Mouse (Mus musculus): ENCODE measurements around the gene Gapvd1. TPM values are rescaled to one million over a fixed set of nuclear protein-coding genes. Genes with fewer than 3 reads are reported as not detected.

Gene Gapvd1
- 97.3 TPM for polyA plus RNA-seq (2017; shearing (Covaris generic))

GRCm38 (mm10) chr2:34754551-34755358 lies at the start of gene Gapvd1:
Gene Gapvd1, minus strand, starts transcription at chr2:34755232.

GRCm38 (mm10) chr2:34799357-34800256 lies 44.6 kb upstream of the Gapvd1 start, which contains the start of gene Rabepk:
Gene Rabepk, minus strand, starts transcription at chr2:34799912.

GRCm38 (mm10) chr2:34771368-34772226 lies 16.6 kb upstream of the Gapvd1 start, which contains the start of gene Hspa5:
Gene Hspa5, plus strand, starts transcription at chr2:34771970.

Other genes with a start within 250 kb of the Gapvd1 start
- gene Hspa5, start 16.7 kb upstream of the Gapvd1 start, polyA plus RNA-seq (2017; shearing (Covaris generic)), result 1,238 TPM
- 30.9 TPM for gene Rabepk, start 44.7 kb upstream of the Gapvd1 start, polyA plus RNA-seq (2017; shearing (Covaris generic))
- 158 TPM for gene Fbxw2, start 71.1 kb upstream of the Gapvd1 start, polyA plus RNA-seq (2017; shearing (Covaris generic))
- not detected for gene Gm34653, start 77.8 kb upstream of the Gapvd1 start, polyA plus RNA-seq (2017; shearing (Covaris generic))
- gene Cutal, start 119.2 kb upstream of the Gapvd1 start, polyA plus RNA-seq (2017; shearing (Covaris generic)), result not detected
- gene Psmd5, start 119.7 kb upstream of the Gapvd1 start, polyA plus RNA-seq (2017; shearing (Covaris generic)), result 40.6 TPM
- gene Phf19, start 158.8 kb upstream of the Gapvd1 start, polyA plus RNA-seq (2017; shearing (Covaris generic)), result 3.1 TPM
- 1,568 TPM for gene Traf1, start 206.5 kb upstream of the Gapvd1 start, polyA plus RNA-seq (2017; shearing (Covaris generic))